Mouse (Mus musculus) layer of hippocampus, postnatal 10 days (tissue): Measurements from ENCODE around the gene Agl. TPM values are rescaled to one million over a fixed set of nuclear protein-coding genes. Genes with fewer than 3 reads are reported as not detected.

Experiments
- DNase-seq, 2 experiments: peaks; one replicate each; pipeline ENCODE4 v3.0.0; 2021; ENCODE audit warnings: low spot score in 2 of 2
- total RNA-seq, 2 experiments: library from RNA; stranded (reverse); gene quantifications; 2 replicates each; pipeline ENCODE4 v1.2.3; 2021

Gene Agl
- total RNA-seq, 2 experiments from 2014 or later, result 28.6 to 31.0 TPM

DNA sequence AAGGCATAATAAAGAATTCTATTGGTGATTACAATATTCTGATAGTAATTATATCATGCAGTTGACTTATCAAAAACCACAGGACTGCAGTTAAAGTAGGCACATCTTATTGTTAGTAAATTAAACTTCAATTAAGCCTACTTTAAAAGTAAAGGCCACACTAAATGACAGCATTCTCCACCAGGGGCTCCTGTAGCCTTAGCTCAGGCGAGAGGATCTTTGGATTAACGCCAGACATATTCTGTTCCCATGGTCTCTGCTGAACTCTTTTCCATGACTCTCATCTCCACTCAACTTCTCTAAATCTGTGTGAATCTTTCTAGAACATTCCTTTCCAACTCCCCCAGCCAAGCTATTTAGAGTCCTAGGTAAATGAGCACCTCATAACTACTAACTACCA lies 109.2 kb downstream of the Agl start:
- DNase-seq, result no peak

DNA sequence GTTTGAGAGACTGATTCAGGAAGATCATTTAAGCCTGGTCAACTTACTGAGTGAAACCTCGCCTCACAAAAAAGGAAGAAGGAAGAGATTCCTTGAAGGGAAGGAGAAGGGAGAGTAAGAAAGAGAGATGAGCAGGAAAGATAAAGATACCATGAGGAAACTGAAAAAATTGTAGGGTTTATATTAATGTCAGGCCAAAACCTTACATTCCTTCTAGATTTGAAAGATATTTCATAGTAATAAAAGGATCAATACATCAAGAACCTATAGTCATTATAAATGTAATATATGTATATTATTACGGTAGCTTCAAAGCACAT lies 112.3 kb downstream of the Agl start:
- DNase-seq, result no peak

DNA sequence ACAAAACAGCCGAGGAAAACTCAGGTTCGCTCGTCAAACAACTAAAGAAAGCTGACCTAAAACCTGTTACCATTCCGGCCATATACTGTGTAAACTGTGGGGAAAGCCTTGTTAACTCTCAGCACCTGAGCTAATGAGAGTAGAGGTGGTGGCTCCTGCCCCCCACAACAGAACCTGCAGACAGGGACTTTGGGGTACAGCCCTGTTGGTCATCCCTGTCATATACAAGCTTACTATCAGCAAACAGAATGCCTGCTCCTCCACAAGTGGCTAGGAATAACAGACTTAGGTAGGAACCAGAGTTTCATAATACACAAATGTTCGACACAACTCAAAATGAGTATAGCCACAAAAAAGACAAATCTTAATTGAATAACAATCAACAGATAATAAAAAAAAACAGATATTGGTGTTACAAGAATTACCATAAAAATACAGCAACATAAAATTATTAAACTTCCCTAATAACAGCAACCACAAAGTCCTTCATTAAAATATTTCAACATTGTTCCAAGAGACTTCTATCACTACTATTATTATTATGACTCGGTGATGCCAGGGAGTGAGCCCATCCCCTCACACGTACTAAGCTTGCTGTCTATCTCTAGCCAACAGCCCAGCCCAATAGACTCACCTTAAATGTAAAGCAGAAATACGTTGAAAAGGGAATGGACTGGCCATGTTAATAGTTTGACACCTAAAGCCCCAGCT lies 112.9 kb downstream of the Agl start:
- no peak for DNase-seq

DNA sequence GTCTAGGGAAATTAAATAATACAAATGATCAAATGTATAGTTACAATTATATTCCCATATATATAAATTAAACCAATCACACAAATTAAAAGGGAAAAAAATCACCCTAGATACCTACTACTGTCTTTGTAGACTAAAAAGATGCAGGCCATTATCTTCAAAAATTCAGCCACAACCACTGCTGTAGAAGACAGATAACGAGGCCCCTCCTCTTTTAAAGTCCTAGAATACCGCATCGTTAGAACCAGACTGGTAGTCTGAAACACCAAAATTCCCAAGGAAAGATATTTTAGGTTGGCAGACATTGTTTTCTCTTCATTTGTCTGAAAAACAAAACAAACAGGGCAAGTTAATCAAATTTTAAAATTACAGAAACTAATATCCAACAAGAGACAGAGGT lies 113.7 kb downstream of the Agl start:
- DNase-seq, result no peak

Other genes starting within 250 kb of the Agl start
- gene Lrrc39, start 245.2 kb downstream of the Agl start, total RNA-seq, result under 1 TPM; 0.25 to 0.27 TPM
- gene Sass6, start 213.2 kb downstream of the Agl start, total RNA-seq, result 10 to 100 TPM in 1 of 2 experiments, 1 to 10 TPM in 1; 9.6 to 11.4 TPM
- 10 to 100 TPM; 14.0 to 17.5 TPM for gene Trmt13, start 193.6 kb downstream of the Agl start, total RNA-seq
- gene Mfsd14a, start 145.5 kb downstream of the Agl start, total RNA-seq, result 10 to 100 TPM; 54.8 to 57.5 TPM
- gene Gm43191, start 126.9 kb downstream of the Agl start, total RNA-seq, result not detected
- 10 to 100 TPM; 15.2 to 16.9 TPM for gene Slc35a3, start 95.3 kb downstream of the Agl start, total RNA-seq
- gene Frrs1, start 51.3 kb upstream of the Agl start, total RNA-seq, result 1 to 10 TPM; 1.7 to 2.5 TPM
- not detected for gene 4930455H04Rik, start 160.1 kb upstream of the Agl start, total RNA-seq
- gene Palmd, start 160.8 kb upstream of the Agl start, total RNA-seq, result 10 to 100 TPM; 36.4 to 36.7 TPM